Mouse (Mus musculus) cerebellum, adult 11 months (tissue): ENCODE measurements around the gene Galt.
"Not testable (repeated sequence)": the region's sequence is repeated elsewhere in the genome, so short reads cannot be mapped to it uniquely, and the experiment has no call there.

Experiments
- DNase-seq: peaks from one replicate; pipeline ENCODE4 v3.0.0; 2022

The Galt gene

GRCm38 (mm10) chr4:41775840-41776239 lies 20.8 kb downstream of the Galt start:
- DNase-seq: peak; percentile 15

- DNase-seq: not testable (repeated sequence)
These were observed 26.2 kb downstream of the Galt start for GRCm38 (mm10) chr4:41781271-41781670.

GRCm38 (mm10) chr4:41781748-41782485 lies 26.9 kb downstream of the Galt start:
- not testable (repeated sequence) for DNase-seq

GRCm38 (mm10) chr4:41782711-41783110 lies 27.7 kb downstream of the Galt start:
- DNase-seq: not testable (repeated sequence)

- not testable (repeated sequence) for DNase-seq
These were observed 28.2 kb downstream of the Galt start for GRCm38 (mm10) chr4:41783197-41783596.
